Mouse (Mus musculus) lung, postnatal 0 days (tissue): ENCODE measurements around the gene Cdh12. TPM values are rescaled to one million over a fixed set of nuclear protein-coding genes. Genes with fewer than 3 reads are reported as not detected.

ENCODE experiments used
- ATAC-seq: fragments of 200-750 bp; cut with Nextera tagmentation; 2 replicates; pipeline ENCODE4 v1.8.0; 2017; ENCODE audit warnings: moderate library complexity
- DNase-seq: peaks from one replicate; pipeline ENCODE4 v3.0.0-alpha.2; 2016; ENCODE audit warnings: low spot score
- H3K27ac ChIP-seq: fragments of 300-500 bp; sonication (generic); 2 replicates; pipeline ENCODE4 v1.5.1; 2014; ENCODE audit warnings: antibody characterized with exemption, mild to moderate bottlenecking, low read length, mixed read lengths
- H3K27me3 ChIP-seq: fragments of 300-500 bp; sonication (generic); replicated peaks from 2 replicates; pipeline ENCODE4 v1.6.1; 2014; ENCODE audit warnings: low read length, mixed read lengths; ENCODE audit not compliant: insufficient read depth
- H3K36me3 ChIP-seq: fragments of 300-500 bp; sonication (generic); 2 replicates; pipeline ENCODE4 v1.6.1; 2014; ENCODE audit warnings: low read length, mixed read lengths; ENCODE audit not compliant: insufficient read depth
- H3K4me1 ChIP-seq: fragments of 300-500 bp; sonication (generic); 2 replicates; pipeline ENCODE4 v1.6.1; 2014; ENCODE audit warnings: antibody characterized with exemption, low read depth, low read length, mixed read lengths; ENCODE audit not compliant: insufficient read depth
- H3K4me2 ChIP-seq: fragments of 300-500 bp; sonication (generic); replicated peaks from 2 replicates; pipeline ENCODE4 v1.6.1; 2014; ENCODE audit warnings: low read depth, mild to moderate bottlenecking, low read length, moderate library complexity, mixed read lengths
- H3K4me3 ChIP-seq: fragments of 300-500 bp; sonication (generic); 2 replicates; pipeline ENCODE4 v1.5.1; 2014; ENCODE audit warnings: low read depth, low read length
- H3K9ac ChIP-seq: fragments of 300-500 bp; sonication (generic); replicated peaks from 2 replicates; pipeline ENCODE4 v1.6.1; 2014; ENCODE audit warnings: low read depth, mild to moderate bottlenecking
- H3K9me3 ChIP-seq: fragments of 300-500 bp; sonication (generic); 2 replicates; pipeline ENCODE4 v1.6.1; 2016; ENCODE audit warnings: low read length, mixed read lengths
- CTCF ChIP-seq: IDR thresholded peaks from 2 replicates; pipeline ENCODE4 v1.5.1; 2016; ENCODE audit warnings: antibody characterized with exemption, mild to moderate bottlenecking
- EP300 ChIP-seq: IDR thresholded peaks from 2 replicates; pipeline ENCODE4 v1.6.1; 2016; ENCODE audit warnings: antibody characterized with exemption, mild to moderate bottlenecking, control low read depth
- WGBS: fragments of 180-500 bp; shearing (Covaris S2); extraction: QIAGEN DNeasy Blood & Tissue Kit; methylation state at CpG from one replicate; pipeline ENCODE4 v1.1.7; 2014; 5-methylcytosine and 5-hydroxymethylcytosine counted together
- polyA plus RNA-seq: library from polyadenylated mRNA; unstranded; fragments of >200 nt; fragmentation: Nextera tagmentation; extraction: Ambion mirVana; gene quantifications from 2 replicates; pipeline ENCODE4 v1.2.1, GENCODE M21; 2015

The Cdh12 gene
- not detected in 2 replicates for polyA plus RNA-seq

DNA sequence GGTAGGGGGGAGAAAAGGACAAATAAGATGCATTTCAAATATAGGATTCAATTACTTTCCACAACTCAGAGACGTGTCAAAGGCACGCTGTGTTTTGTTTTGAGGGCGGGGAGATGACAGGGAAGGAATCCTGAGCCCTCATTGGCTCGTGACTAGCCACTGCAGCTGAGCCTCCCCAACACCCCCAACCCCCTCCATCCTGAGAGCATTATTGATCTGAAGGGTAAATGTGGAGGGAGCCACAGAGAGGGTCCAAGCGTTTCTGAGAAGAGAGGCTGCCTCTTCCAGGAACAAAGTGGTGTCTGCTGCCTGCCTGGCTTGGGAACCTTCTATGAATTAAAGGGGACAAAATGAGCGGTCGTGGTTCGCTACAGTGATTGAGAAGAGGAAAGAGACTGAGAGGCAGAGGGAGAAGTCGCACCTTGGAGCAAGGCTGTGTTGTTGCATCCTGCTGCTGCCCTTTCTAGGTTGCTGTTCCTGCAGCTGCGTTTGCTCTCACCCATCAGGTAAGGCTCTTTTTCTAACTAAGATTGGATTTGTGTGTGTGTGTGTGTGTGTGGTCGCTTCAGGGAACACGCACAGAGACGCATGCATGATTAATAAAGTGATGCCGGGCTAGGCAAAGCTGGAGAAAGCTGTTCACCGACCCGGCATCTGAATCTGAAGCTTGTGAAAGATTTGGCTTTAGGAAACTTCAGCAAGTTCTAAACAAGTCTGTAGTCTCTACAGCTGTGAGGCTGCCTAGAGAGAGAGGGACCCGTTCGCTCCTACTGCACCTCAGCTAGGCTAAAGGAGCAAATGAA lies at the start of gene Cdh12:
TSS of gene Cdh12 (plus strand) at position 405 of the 803 bp plus-strand sequence.
- Histone ChIP-seq H3K27me3 (no peaks in the 10 kb centered on the region), H3K4me3 (no peak within 1 kb of the TSS), H3K4me2 (no peak within 1 kb of the TSS), H3K36me3 (no peaks in the 10 kb centered on the region), H3K9me3 (no peaks in the 10 kb centered on the region), H3K9ac (no peak within 1 kb of the TSS), H3K4me1 (no peaks in the 10 kb centered on the region), H3K27ac (no peak within 1 kb of the TSS)
- DNase-seq, result peak; percentile 4
- TF ChIP-seq CTCF (no peak), EP300 (no peak)
- no peak for ATAC-seq
- WGBS, result 11% methylated on average over 18 of the region's 18 CpGs

- WGBS, result 43% methylated on average over 3 of the region's 3 CpGs
- no peak for DNase-seq
Observed at GRCm38 (mm10) chr15:20403596-20403995, 45.5 kb upstream of the Cdh12 start.

DNA sequence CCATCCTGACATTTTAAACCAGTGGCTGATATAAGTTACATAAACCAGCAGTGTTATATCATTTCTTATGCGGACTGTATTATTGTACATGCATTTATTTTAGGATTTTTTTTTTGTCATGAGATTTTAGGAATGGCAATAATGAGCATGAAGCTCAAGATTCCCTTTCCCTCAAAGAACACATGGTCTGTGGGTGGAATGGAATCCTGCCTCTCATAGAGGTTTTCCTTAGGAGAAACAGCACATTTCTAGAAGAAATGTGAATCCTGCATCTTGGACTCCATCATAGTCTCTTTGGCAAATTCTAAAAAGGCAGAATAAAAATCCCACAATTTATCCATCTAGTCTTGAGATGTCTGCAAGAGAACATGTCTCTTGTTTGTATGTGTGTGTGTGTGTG lies 35.7 kb upstream of the Cdh12 start:
- Histone ChIP-seq H3K9ac (no peak overlapping the region), H3K4me2 (no peak overlapping the region), H3K27me3 (no peaks in the 10 kb centered on the region), H3K9me3 (no peaks in the 10 kb centered on the region), H3K4me3 (no peak overlapping the region), H3K27ac (no peak overlapping the region), H3K4me1 (no peaks in the 10 kb centered on the region), H3K36me3 (no peaks in the 10 kb centered on the region)
- TF ChIP-seq EP300, result no peak
- TF ChIP-seq CTCF, result no peak
- DNase-seq, result no peak
- 86% methylated on average over 1 of the region's 1 CpGs for WGBS
- ATAC-seq, result no peak

More at GRCm38 (mm10) chr15:20403596-20403995, 45.5 kb upstream of the Cdh12 start:
- no peaks in the 10 kb centered on the region for H3K36me3 ChIP-seq
- H3K4me2 ChIP-seq, result no peak overlapping the region
- 0 out of 2 replicates have a peak, but pooled peaks have one; percentile 13 for TF ChIP-seq CTCF
- TF ChIP-seq EP300, result no peak
- H3K9ac ChIP-seq, result no peak overlapping the region
- no peaks in the 10 kb centered on the region for H3K4me1 ChIP-seq
- no peaks in the 10 kb centered on the region for H3K27me3 ChIP-seq
- ATAC-seq, result no peak
- no peak overlapping the region for H3K27ac ChIP-seq
- no peak overlapping the region for H3K4me3 ChIP-seq
- H3K9me3 ChIP-seq, result no peaks in the 10 kb centered on the region

GRCm38 (mm10) chr15:20436356-20436755 lies 12.7 kb upstream of the Cdh12 start:
- ATAC-seq (no peak), DNase-seq (no peak)
- no peak overlapping the region for H3K4me2 ChIP-seq
- no peak for TF ChIP-seq EP300
- TF ChIP-seq CTCF, result no peak
- 40% methylated on average over 2 of the region's 2 CpGs for WGBS
- H3K27me3 ChIP-seq, result no peaks in the 10 kb centered on the region
- no peak overlapping the region for H3K9ac ChIP-seq
- no peaks in the 10 kb centered on the region for H3K9me3 ChIP-seq
- no peak overlapping the region for H3K27ac ChIP-seq
- no peaks in the 10 kb centered on the region for H3K36me3 ChIP-seq
- no peak overlapping the region for H3K4me3 ChIP-seq
- H3K4me1 ChIP-seq, result no peaks in the 10 kb centered on the region

DNA sequence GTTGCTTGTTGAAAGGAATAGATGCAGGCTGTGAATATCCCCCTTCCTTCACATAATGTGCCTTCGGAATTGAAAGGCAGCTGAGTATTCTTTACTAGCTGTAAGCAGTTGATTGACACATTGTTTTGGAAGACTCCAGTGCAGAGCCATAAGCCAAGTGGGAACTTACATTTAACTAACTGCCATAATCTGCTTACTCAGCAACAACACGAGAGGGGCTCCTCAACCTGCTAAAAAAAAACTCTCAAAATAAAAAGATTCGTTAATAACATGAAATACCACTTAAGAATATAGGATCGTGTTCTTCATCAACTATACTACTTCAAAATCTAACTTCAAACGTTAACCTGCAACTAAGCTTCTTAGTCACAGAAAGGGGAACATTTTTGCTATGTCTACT lies 1.5 kb downstream of the Cdh12 start:
- no peak for TF ChIP-seq EP300
- TF ChIP-seq CTCF, result no peak
- no peak overlapping the region for H3K4me2 ChIP-seq
- H3K27ac ChIP-seq, result no peak overlapping the region
- H3K9me3 ChIP-seq, result no peaks in the 10 kb centered on the region
- H3K4me1 ChIP-seq, result no peaks in the 10 kb centered on the region
- no peak overlapping the region for H3K9ac ChIP-seq
- no peak for DNase-seq
- H3K4me3 ChIP-seq, result no peak overlapping the region
- WGBS, result 55% methylated on average over 5 of the region's 5 CpGs
- no peaks in the 10 kb centered on the region for H3K27me3 ChIP-seq
- no peaks in the 10 kb centered on the region for H3K36me3 ChIP-seq
- ATAC-seq, result no peak

DNA sequence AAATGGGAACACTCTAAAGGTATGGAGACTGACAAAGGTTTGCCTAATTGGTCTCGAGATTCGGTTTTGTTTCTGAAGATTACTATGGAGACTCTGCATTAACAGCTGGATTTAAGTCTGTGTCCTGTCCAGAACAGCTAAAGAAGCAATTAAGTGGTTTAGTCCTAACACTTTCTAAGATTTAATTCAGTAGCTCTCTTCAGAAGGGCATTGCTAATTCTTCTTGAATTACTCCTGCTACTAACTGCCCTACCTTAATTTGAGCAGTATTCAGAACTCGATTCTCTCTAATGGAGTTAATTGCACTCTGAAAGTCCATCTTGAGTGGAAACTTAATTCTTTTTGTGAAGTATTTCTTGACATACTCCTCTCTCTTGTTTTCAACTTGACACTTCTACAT lies 9.4 kb downstream of the Cdh12 start:
- DNase-seq, result no peak
- Histone ChIP-seq H3K9ac (no peak overlapping the region), H3K4me1 (no peaks in the 10 kb centered on the region), H3K27ac (no peak overlapping the region), H3K9me3 (no peaks in the 10 kb centered on the region), H3K4me2 (no peak overlapping the region), H3K27me3 (no peaks in the 10 kb centered on the region), H3K4me3 (no peak overlapping the region), H3K36me3 (no peaks in the 10 kb centered on the region)
- no peak for ATAC-seq
- TF ChIP-seq EP300 (no peak), CTCF (no peak)
- WGBS, result 81% methylated on average over 3 of the region's 3 CpGs
